25 mouse cellular contexts compared by ENCODE assay signal in genomic region chr6:72018052-72018451, GRCm38 (mm10).
DNase-seq lines count a peak whose midpoint lies in the region; ATAC-seq and TF ChIP-seq lines count a peak whose summit lies in the region.
"Had no signal": no experiment of that assay in that cellular context is flagged by ENCODE, and none has a peak within 500 bp of the region (broad histone marks: within the 10 kb centered on the region; RNA-seq: fewer than 3 reads in every experiment).

No protein-coding gene starts in this region.

- intact Hi-C loops in heart, adult 2 months (cut with DNase I), result no loop called here
- intact Hi-C loops in heart, postnatal 36 days (cut with DNase I), result no loop called here

- no peak for TF ChIP-seq POLR2A in heart, adult 2 months (IDR thresholded peaks at IDR 0.05; ENCODE audit: insufficient read depth, low read depth, low read length)
- no peak for TF ChIP-seq POLR2A in lung, adult 2 months (IDR thresholded peaks at IDR 0.05; ENCODE audit: borderline replicate concordance, extremely low read depth, low read depth, low read length)

- no peak for TF ChIP-seq EP300 in heart, adult 2 months (IDR thresholded peaks at IDR 0.05; ENCODE audit: insufficient read depth, low read depth, low read length)

- H3K4me3 ChIP-seq in heart, adult 2 months, result no peak overlapping the region
- no peak overlapping the region for H3K4me3 ChIP-seq in lung, adult 2 months (replicated peaks; ENCODE audit: extremely low read depth, low read depth, low read length)
- H3K4me3 ChIP-seq: forebrain, embryonic 13.5 days; hindbrain, embryonic 13.5 days; kidney, embryonic 15.5 days; layer of hippocampus, adult 2 months; limb, embryonic 13.5 days; neural tube, embryonic 13.5 days had no signal

- 69% methylated on average over 6 of the region's 6 CpGs for WGBS in heart, adult 2 months
- 67% methylated on average over 6 of the region's 6 CpGs for WGBS in lung, adult 2 months

- H3K36me3 ChIP-seq in heart, adult 2 months (ENCODE audit: control insufficient read depth, insufficient read depth, low read length), result no peaks in the 10 kb centered on the region
- H3K36me3 ChIP-seq: hindbrain, embryonic 13.5 days; kidney, embryonic 15.5 days; limb, embryonic 13.5 days; neural tube, embryonic 13.5 days had no signal

- no peaks in the 10 kb centered on the region for H3K79me2 ChIP-seq in heart, adult 2 months (replicated peaks; ENCODE audit: control insufficient read depth, insufficient read depth, low read length)

- H3K27ac ChIP-seq in heart, adult 2 months, result no peak overlapping the region
- H3K27ac ChIP-seq: forebrain, embryonic 13.5 days; hindbrain, embryonic 13.5 days; kidney, embryonic 15.5 days; layer of hippocampus, adult 2 months; limb, embryonic 13.5 days; neural tube, embryonic 13.5 days had no signal

- no peaks in the 10 kb centered on the region for H3K27me3 ChIP-seq in heart, adult 2 months (ENCODE audit: control insufficient read depth, insufficient read depth, low read length)
- H3K27me3 ChIP-seq: forebrain, embryonic 13.5 days; hindbrain, embryonic 13.5 days; kidney, embryonic 15.5 days; neural tube, embryonic 13.5 days had no signal

- H3K9ac ChIP-seq in heart, adult 2 months (ENCODE audit: low read depth, low read length), result no peak overlapping the region
- H3K9ac ChIP-seq: forebrain, embryonic 13.5 days; hindbrain, embryonic 13.5 days; kidney, embryonic 15.5 days; limb, embryonic 13.5 days; neural tube, embryonic 13.5 days had no signal

- no peaks in the 10 kb centered on the region for H3K4me1 ChIP-seq in heart, adult 2 months (ENCODE audit: control insufficient read depth, insufficient read depth, low read length)
- no peaks in the 10 kb centered on the region for H3K4me1 ChIP-seq in lung, adult 2 months (ENCODE audit: control insufficient read depth, insufficient read depth, low read length)
- H3K4me1 ChIP-seq: forebrain, embryonic 13.5 days; hindbrain, embryonic 13.5 days; kidney, embryonic 15.5 days; limb, embryonic 13.5 days; neural tube, embryonic 13.5 days had no signal

- DNase-seq in heart, adult 2 months, result no peak
- DNase-seq in heart, postnatal 36 days, result no peak
- no peak for DNase-seq in lung, adult 2 months
- DNase-seq in lung, postnatal 10 days, result no peak
- DNase-seq in adipocyte (ENCODE audit: low spot score), result peak; percentile 54
- no peak for DNase-seq in retina, postnatal 1 day
- DNase-seq: adrenal gland, adult 2 months; adrenal gland, postnatal 36 days; cerebellum, adult 18-20 months; cerebellum, postnatal 10 days; gastrocnemius, postnatal 14 days; heart, postnatal 4 days; kidney, adult 18-20 months; kidney, postnatal 36 days; lung, postnatal 14 days; thymus, adult 18-20 months; thymus, postnatal 25 days had no signal

- ATAC-seq in inflammation-experienced regulatory T-cells, adult 6 months, result no peak
- ATAC-seq: CD4-positive, CD25-positive, alpha-beta regulatory T cell, adult 4 months; forebrain, embryonic 13.5 days had no signal

- TF ChIP-seq CTCF in heart, adult 2 months (IDR thresholded peaks at IDR 0.05), result 0 out of 2 replicates have a peak, but pooled peaks have one; percentile 7
- 0 out of 2 replicates have a peak, but pooled peaks have one; percentile 1 for TF ChIP-seq CTCF in lung, adult 2 months (IDR thresholded peaks at IDR 0.05; ENCODE audit: insufficient read depth, low read length)
